Mouse (Mus musculus) brown adipose tissue, adult 24 weeks (tissue): ENCODE results near the gene Gm20479. TPM values are rescaled to one million over a fixed set of nuclear protein-coding genes. Genes with fewer than 3 reads are reported as not detected.

Source experiments
- H3K27ac ChIP-seq: fragments of 200-500 bp; replicated peaks from 2 replicates; pipeline ENCODE4 v1.5.1; 2012; ENCODE audit warnings: low read depth, mild to moderate bottlenecking, low read length
- H3K4me1 ChIP-seq: fragments of 200-500 bp; 2 replicates; pipeline ENCODE4 v1.6.1; 2012; ENCODE audit warnings: low read length, mixed read lengths; ENCODE audit not compliant: control insufficient read depth, insufficient read depth, insufficient read length
- H3K4me3 ChIP-seq: fragments of 200-500 bp; 2 replicates; pipeline ENCODE4 v1.5.1; 2012; ENCODE audit warnings: low read depth, mild to moderate bottlenecking, low read length, moderate library complexity; ENCODE audit not compliant: insufficient read depth
- polyA plus RNA-seq: library from polyadenylated mRNA; stranded (reverse); fragments of >200 nt; gene quantifications from 2 replicates; pipeline ENCODE4 v1.2.4, GENCODE M21; 2012; ENCODE audit not compliant: missing spikeins, insufficient read depth, insufficient read length

Gene Gm20479
- polyA plus RNA-seq, 1 experiment: 3.5 TPM

- H3K4me1 ChIP-seq: no peaks in the 10 kb centered on the region
- no peak overlapping the region for H3K4me3 ChIP-seq
- H3K27ac ChIP-seq: no peak overlapping the region
These were observed 23.8 kb upstream of the Gm20479 start for GRCm38 (mm10) chr7:27381009-27381408.

- Histone ChIP-seq H3K27ac (no peak overlapping the region), H3K4me3 (no peak overlapping the region), H3K4me1 (no peaks in the 10 kb centered on the region)
These were observed 22.6 kb upstream of the Gm20479 start for GRCm38 (mm10) chr7:27379836-27380235.

- Histone ChIP-seq H3K4me1 (no peaks in the 10 kb centered on the region), H3K4me3 (no peak overlapping the region)
These were observed 21.2 kb upstream of the Gm20479 start for GRCm38 (mm10) chr7:27378431-27378830.

GRCm38 (mm10) chr7:27375274-27375673 is 18.1 kb upstream of the Gm20479 start:
- Histone ChIP-seq H3K4me3 (no peak overlapping the region), H3K4me1 (no peaks in the 10 kb centered on the region)

More at GRCm38 (mm10) chr7:27378431-27378830, 21.2 kb upstream of the Gm20479 start:
- no peak overlapping the region for H3K27ac ChIP-seq

GRCm38 (mm10) chr7:27371715-27372462 is 14.7 kb upstream of the Gm20479 start:
- H3K4me1 ChIP-seq: no peaks in the 10 kb centered on the region
- H3K27ac ChIP-seq: no peak overlapping the region
- no peak overlapping the region for H3K4me3 ChIP-seq

More at GRCm38 (mm10) chr7:27375274-27375673, 18.1 kb upstream of the Gm20479 start:
- no peak overlapping the region for H3K27ac ChIP-seq

- Histone ChIP-seq H3K4me1 (no peaks in the 10 kb centered on the region), H3K4me3 (no peak overlapping the region), H3K27ac (no peak overlapping the region)
These were observed 11.9 kb upstream of the Gm20479 start for GRCm38 (mm10) chr7:27369111-27369510.

- Histone ChIP-seq H3K27ac (no peak overlapping the region), H3K4me1 (no peaks in the 10 kb centered on the region), H3K4me3 (no peak overlapping the region)
These were observed 10.8 kb upstream of the Gm20479 start for GRCm38 (mm10) chr7:27367976-27368375.

- Histone ChIP-seq H3K4me1 (no peaks in the 10 kb centered on the region), H3K4me3 (no peak overlapping the region), H3K27ac (no peak overlapping the region)
These were observed 9.0 kb upstream of the Gm20479 start for GRCm38 (mm10) chr7:27366082-27366844.

- peak overlapping the region; percentile 29 for H3K4me3 ChIP-seq
- no peak overlapping the region for H3K27ac ChIP-seq
- no peaks in the 10 kb centered on the region for H3K4me1 ChIP-seq
These were observed 7.2 kb upstream of the Gm20479 start for GRCm38 (mm10) chr7:27364379-27364778.

- Histone ChIP-seq H3K4me3 (peak overlapping the region; percentile 57), H3K4me1 (peaks cover under 1% of the 10 kb centered on the region; the same call in 1 of the 2 replicates), H3K27ac (no peak overlapping the region)
These were observed 4.2 kb upstream of the Gm20479 start for GRCm38 (mm10) chr7:27361283-27361946.

- no peak overlapping the region for H3K27ac ChIP-seq
- H3K4me3 ChIP-seq: no peak overlapping the region
- peaks cover 2% of the 10 kb centered on the region; the same call in 1 of the 2 replicates for H3K4me1 ChIP-seq
These were observed 3.5 kb upstream of the Gm20479 start for GRCm38 (mm10) chr7:27360749-27361148.

- Histone ChIP-seq H3K4me3 (no peak overlapping the region), H3K27ac (no peak overlapping the region), H3K4me1 (peaks cover 2% of the 10 kb centered on the region; the same call in 1 of the 2 replicates)
These were observed 2.6 kb upstream of the Gm20479 start for GRCm38 (mm10) chr7:27359706-27360358.

- peaks cover 2% of the 10 kb centered on the region; the same call in 1 of the 2 replicates for H3K4me1 ChIP-seq
- H3K27ac ChIP-seq: no peak overlapping the region
- H3K4me3 ChIP-seq: no peak overlapping the region
These were observed 1.9 kb upstream of the Gm20479 start for GRCm38 (mm10) chr7:27359162-27359561.

- Histone ChIP-seq H3K4me1 (peaks cover 2% of the 10 kb centered on the region; the same call in 1 of the 2 replicates), H3K4me3 (peak overlapping the region; percentile 53; the same call in 1 of the 2 replicates), H3K27ac (0 out of 2 replicates have a peak overlapping the region, but pooled peaks have one; percentile 92)
These were observed 368 bp upstream of the Gm20479 start for GRCm38 (mm10) chr7:27357595-27357978.
